Mouse (Mus musculus) hindbrain, postnatal 0 days (tissue): ENCODE data around the gene Tnfrsf1b. TPM values are rescaled to one million over a fixed set of nuclear protein-coding genes. Genes with fewer than 3 reads are reported as not detected.

Experiments used
- ATAC-seq: fragments of 200-750 bp; cut with Nextera tagmentation; 2 replicates; pipeline ENCODE4 v1.8.0; 2017; ENCODE audit warnings: mild to moderate bottlenecking, moderate TSS enrichment, moderate library complexity
- DNase-seq: peaks from one replicate; pipeline ENCODE4 v3.0.0-alpha.2; 2015; ENCODE audit warnings: low spot score
- H3K27ac ChIP-seq: fragments of 300-500 bp; sonication (generic); 2 replicates; pipeline ENCODE4 v1.5.1; 2014; ENCODE audit warnings: mild to moderate bottlenecking
- H3K27me3 ChIP-seq: fragments of 300-500 bp; sonication (generic); 2 replicates; pipeline ENCODE4 v1.6.1; 2014; ENCODE audit warnings: low read length, mixed read lengths; ENCODE audit not compliant: insufficient read depth
- H3K36me3 ChIP-seq: fragments of 300-500 bp; sonication (generic); 2 replicates; pipeline ENCODE4 v1.6.1; 2014; ENCODE audit warnings: low read length, mixed read lengths; ENCODE audit not compliant: insufficient read depth
- H3K4me1 ChIP-seq: fragments of 300-500 bp; sonication (generic); 2 replicates; pipeline ENCODE4 v1.6.1; 2014; ENCODE audit warnings: antibody characterized with exemption, low read length, mixed read lengths; ENCODE audit not compliant: insufficient read depth
- H3K4me2 ChIP-seq: fragments of 300-500 bp; sonication (generic); 2 replicates; pipeline ENCODE4 v1.6.1; 2014; ENCODE audit warnings: low read depth, mild to moderate bottlenecking, low read length, moderate library complexity, mixed read lengths
- H3K4me3 ChIP-seq: fragments of 300-500 bp; sonication (generic); 2 replicates; pipeline ENCODE4 v1.5.1; 2014; ENCODE audit warnings: low read length
- H3K9ac ChIP-seq: fragments of 300-500 bp; sonication (generic); replicated peaks from 2 replicates; pipeline ENCODE4 v1.6.1; 2014; ENCODE audit warnings: mild to moderate bottlenecking, low read length, moderate library complexity, mixed read lengths
- H3K9me3 ChIP-seq: fragments of 300-500 bp; sonication (generic); 2 replicates; pipeline ENCODE4 v1.6.1; 2016; ENCODE audit warnings: low read length, mixed read lengths
- CTCF ChIP-seq: IDR thresholded peaks from 2 replicates; pipeline ENCODE4 v1.5.1; 2016; ENCODE audit warnings: antibody characterized with exemption, control low read depth, low read depth
- WGBS: fragments of 180-500 bp; shearing (Covaris S2); extraction: QIAGEN DNeasy Blood & Tissue Kit; methylation state at CpG from one replicate; pipeline ENCODE4 v1.1.7; 2014; 5-methylcytosine and 5-hydroxymethylcytosine counted together
- polyA plus RNA-seq: library from polyadenylated mRNA; unstranded; fragments of >200 nt; fragmentation: Nextera tagmentation; extraction: Ambion mirVana; gene quantifications from 2 replicates; pipeline ENCODE4 v1.2.1, GENCODE M21; 2015
- total RNA-seq: library from RNA; depleted of rRNA; stranded (reverse); fragments of >200 nt; gene quantifications from 2 replicates; pipeline ENCODE4 v1.2.3, GENCODE M21; 2014

The Tnfrsf1b gene
- total and polyA plus RNA-seq, 2 experiments from 2014 or later: 2.9 to 7.3 TPM

GRCm38 (mm10) chr4:145271634-145272033, 25.0 kb upstream of the Tnfrsf1b start:
- Histone ChIP-seq H3K9me3 (no peaks in the 10 kb centered on the region), H3K36me3 (no peaks in the 10 kb centered on the region), H3K4me3 (no peak overlapping the region), H3K4me2 (no peak overlapping the region), H3K9ac (no peak overlapping the region), H3K4me1 (no peaks in the 10 kb centered on the region), H3K27ac (no peak overlapping the region), H3K27me3 (no peaks in the 10 kb centered on the region)
- no peak for DNase-seq
- no peak for ATAC-seq
- no peak for TF ChIP-seq CTCF
- 82% methylated on average over 4 of the region's 4 CpGs for WGBS

GRCm38 (mm10) chr4:145270136-145270535, 23.5 kb upstream of the Tnfrsf1b start:
- Histone ChIP-seq H3K9me3 (no peaks in the 10 kb centered on the region), H3K9ac (no peak overlapping the region), H3K4me2 (no peak overlapping the region), H3K4me3 (no peak overlapping the region), H3K36me3 (no peaks in the 10 kb centered on the region), H3K27ac (no peak overlapping the region), H3K27me3 (no peaks in the 10 kb centered on the region), H3K4me1 (no peaks in the 10 kb centered on the region)
- 89% methylated on average over 5 of the region's 5 CpGs for WGBS
- ATAC-seq (no peak), DNase-seq (no peak)
- no peak for TF ChIP-seq CTCF

GRCm38 (mm10) chr4:145267631-145268110, 21.0 kb upstream of the Tnfrsf1b start:
- Histone ChIP-seq H3K4me3 (no peak overlapping the region), H3K4me2 (no peak overlapping the region), H3K9me3 (no peaks in the 10 kb centered on the region), H3K9ac (no peak overlapping the region), H3K36me3 (no peaks in the 10 kb centered on the region), H3K4me1 (no peaks in the 10 kb centered on the region), H3K27me3 (no peaks in the 10 kb centered on the region), H3K27ac (no peak overlapping the region)
- TF ChIP-seq CTCF: no peak
- no peak for DNase-seq
- ATAC-seq: 0 out of 2 replicates have a peak, but pooled peaks have one; percentile 38
- WGBS: 64% methylated on average over 4 of the region's 4 CpGs

GRCm38 (mm10) chr4:145266505-145266904, 19.8 kb upstream of the Tnfrsf1b start:
- no peak overlapping the region for H3K9ac ChIP-seq
- no peaks in the 10 kb centered on the region for H3K9me3 ChIP-seq
- no peaks in the 10 kb centered on the region for H3K27me3 ChIP-seq
- no peaks in the 10 kb centered on the region for H3K4me1 ChIP-seq
- no peak overlapping the region for H3K4me2 ChIP-seq
- no peak overlapping the region for H3K27ac ChIP-seq
- TF ChIP-seq CTCF: no peak
- H3K4me3 ChIP-seq: no peak overlapping the region
- no peaks in the 10 kb centered on the region for H3K36me3 ChIP-seq
- WGBS: 89% methylated on average over 4 of the region's 4 CpGs
- ATAC-seq (no peak), DNase-seq (no peak)

GRCm38 (mm10) chr4:145264761-145265160, 18.1 kb upstream of the Tnfrsf1b start:
- no peaks in the 10 kb centered on the region for H3K36me3 ChIP-seq
- no peak overlapping the region for H3K27ac ChIP-seq
- 45% methylated on average over 2 of the region's 2 CpGs for WGBS
- H3K4me3 ChIP-seq: no peak overlapping the region
- no peaks in the 10 kb centered on the region for H3K27me3 ChIP-seq
- ATAC-seq (no peak), DNase-seq (no peak)
- no peak overlapping the region for H3K9ac ChIP-seq
- no peak for TF ChIP-seq CTCF
- no peaks in the 10 kb centered on the region for H3K4me1 ChIP-seq
- H3K4me2 ChIP-seq: no peak overlapping the region
- H3K9me3 ChIP-seq: no peaks in the 10 kb centered on the region

- no peak overlapping the region for H3K27ac ChIP-seq
- WGBS: 90% methylated on average over 1 of the region's 1 CpGs
- TF ChIP-seq CTCF: no peak
- H3K4me1 ChIP-seq: no peaks in the 10 kb centered on the region
- no peak for DNase-seq
- no peaks in the 10 kb centered on the region for H3K9me3 ChIP-seq
- H3K27me3 ChIP-seq: no peaks in the 10 kb centered on the region
- ATAC-seq: no peak
- no peaks in the 10 kb centered on the region for H3K36me3 ChIP-seq
- H3K9ac ChIP-seq: no peak overlapping the region
- H3K4me2 ChIP-seq: no peak overlapping the region
- no peak overlapping the region for H3K4me3 ChIP-seq
Observed at GRCm38 (mm10) chr4:145263583-145263982, 16.9 kb upstream of the Tnfrsf1b start.

- no peaks in the 10 kb centered on the region for H3K9me3 ChIP-seq
- H3K4me2 ChIP-seq: no peak overlapping the region
- H3K27ac ChIP-seq: no peak overlapping the region
- no peaks in the 10 kb centered on the region for H3K4me1 ChIP-seq
- no peak for TF ChIP-seq CTCF
- H3K27me3 ChIP-seq: no peaks in the 10 kb centered on the region
- H3K4me3 ChIP-seq: no peak overlapping the region
- no peaks in the 10 kb centered on the region for H3K36me3 ChIP-seq
- DNase-seq (no peak), ATAC-seq (no peak)
- no peak overlapping the region for H3K9ac ChIP-seq
- 80% methylated on average over 5 of the region's 5 CpGs for WGBS
Observed at GRCm38 (mm10) chr4:145260802-145261201, 14.1 kb upstream of the Tnfrsf1b start.
